Mouse (Mus musculus): ENCODE data around the gene F5. TPM values are rescaled to one million over a fixed set of nuclear protein-coding genes. Genes with fewer than 3 reads are reported as not detected.

F5 gene
- polyA plus RNA-seq, 1 experiment from 2014 or later, result 19.1 TPM

DNA sequence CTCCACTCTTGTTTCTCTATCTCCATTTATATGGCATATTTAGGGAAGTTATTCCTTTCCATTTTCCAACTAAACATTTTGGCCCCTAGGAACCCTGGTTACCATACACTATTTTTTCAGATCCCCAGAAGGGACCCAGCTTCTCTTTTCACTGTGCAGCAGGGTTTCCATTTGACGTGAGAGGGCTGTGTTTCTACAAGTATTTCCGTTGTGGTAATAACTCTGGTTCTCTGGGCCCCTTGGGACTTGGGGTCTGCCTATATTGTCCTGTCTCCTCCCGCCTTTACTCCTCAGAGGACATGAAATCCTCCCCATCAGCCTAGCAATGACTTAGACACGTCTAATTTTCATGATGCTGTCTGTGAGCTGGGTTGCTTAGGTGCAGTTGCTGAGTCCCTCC is 12.2 kb upstream of the F5 start:
- no peaks in the 10 kb centered on the region for H3K4me1 ChIP-seq (ENCODE audit: control insufficient read depth, low read depth, low read length)
- WGBS (ENCODE audit: insufficient replicate concordance), result 36% methylated on average over 4 of the region's 4 CpGs
- H3K27ac ChIP-seq (ENCODE audit: low read length), result no peak overlapping the region
- ATAC-seq (ENCODE audit: low read depth), result no peak
- no peaks in the 10 kb centered on the region for H3K36me3 ChIP-seq (ENCODE audit: control insufficient read depth, insufficient read depth)
- no peak overlapping the region for H3K4me2 ChIP-seq (ENCODE audit: low read depth, low read length)
- no peaks in the 10 kb centered on the region for H3K9me3 ChIP-seq (replicated peaks; ENCODE audit: control insufficient read depth, low read length)
- no peaks in the 10 kb centered on the region for H3K27me3 ChIP-seq (ENCODE audit: control insufficient read depth, insufficient read depth, low read depth, low read length)
- H3K4me3 ChIP-seq (ENCODE audit: low read depth, low read length), result no peak overlapping the region
- H3K9ac ChIP-seq (ENCODE audit: low read depth, low read length), result no peak overlapping the region

DNA sequence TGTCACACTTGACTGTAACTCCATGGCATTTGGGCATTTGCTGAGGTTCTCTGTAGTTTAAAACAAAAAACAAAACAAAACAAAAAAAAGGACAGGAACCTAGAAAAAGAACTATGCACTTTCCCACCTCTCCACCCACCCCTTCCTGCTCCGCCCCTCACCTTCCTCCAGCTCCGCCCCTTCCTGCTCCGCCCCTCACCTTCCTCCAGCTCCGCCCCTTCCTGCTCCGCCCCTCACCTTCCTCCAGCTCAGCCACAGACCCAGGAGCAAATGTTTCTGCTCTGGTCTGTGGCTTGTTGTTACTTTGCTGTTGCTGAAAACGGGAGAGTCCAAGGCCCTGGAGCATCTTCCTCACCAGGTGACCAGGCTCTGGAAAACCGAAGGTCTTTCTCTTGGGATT is 2.6 kb upstream of the F5 start:
- ATAC-seq (ENCODE audit: low read depth), result no peak
- H3K4me2 ChIP-seq (ENCODE audit: low read depth, low read length), result no peak overlapping the region
- H3K27ac ChIP-seq (ENCODE audit: low read length), result no peak overlapping the region
- H3K9ac ChIP-seq (ENCODE audit: low read depth, low read length), result no peak overlapping the region
- H3K4me3 ChIP-seq (ENCODE audit: low read depth, low read length), result no peak overlapping the region
- no peaks in the 10 kb centered on the region for H3K27me3 ChIP-seq (ENCODE audit: control insufficient read depth, insufficient read depth, low read depth, low read length)
- H3K36me3 ChIP-seq (ENCODE audit: control insufficient read depth, insufficient read depth), result no peaks in the 10 kb centered on the region
- WGBS (ENCODE audit: insufficient replicate concordance), result 79% methylated on average over 7 of the region's 7 CpGs
- H3K9me3 ChIP-seq (replicated peaks; ENCODE audit: control insufficient read depth, low read length), result no peaks in the 10 kb centered on the region
- no peaks in the 10 kb centered on the region; the same call in 1 of the 2 replicates for H3K4me1 ChIP-seq (ENCODE audit: control insufficient read depth, low read depth, low read length)

DNA sequence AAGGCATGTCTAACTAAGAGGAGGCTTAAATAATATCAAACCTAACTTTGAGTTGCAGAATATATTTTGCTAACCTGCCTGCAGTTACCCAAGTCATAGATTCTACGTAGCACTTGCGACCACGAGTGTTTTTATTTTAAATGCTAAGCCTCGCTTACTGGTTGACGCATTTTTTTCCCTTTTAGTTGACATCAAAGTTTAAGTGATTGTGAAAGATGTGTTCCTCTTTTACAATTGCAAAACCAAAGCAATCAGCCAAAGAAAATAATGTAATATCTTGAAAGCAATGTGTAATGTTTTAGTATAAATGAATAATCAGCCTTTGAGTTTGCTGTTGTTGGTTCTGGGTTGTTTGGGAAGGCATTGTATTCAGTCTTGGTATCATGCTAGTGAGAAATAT is 1.2 kb downstream of the F5 start:
- no peak overlapping the region; the same call in 1 of the 2 replicates for H3K9ac ChIP-seq (ENCODE audit: low read depth, low read length)
- H3K4me1 ChIP-seq (ENCODE audit: control insufficient read depth, low read depth, low read length), result no peaks in the 10 kb centered on the region; the same call in 1 of the 2 replicates
- H3K27ac ChIP-seq (ENCODE audit: low read length), result peak overlapping the region; percentile 60; the same call in 1 of the 2 replicates
- ATAC-seq (ENCODE audit: low read depth), result no peak
- H3K4me2 ChIP-seq (ENCODE audit: low read depth, low read length), result peak overlapping the region; percentile 40
- 49% methylated on average over 5 of the region's 5 CpGs for WGBS (ENCODE audit: insufficient replicate concordance)
- no peaks in the 10 kb centered on the region for H3K27me3 ChIP-seq (ENCODE audit: control insufficient read depth, insufficient read depth, low read depth, low read length)
- peak overlapping the region; percentile 55 for H3K4me3 ChIP-seq (ENCODE audit: low read depth, low read length)
- H3K9me3 ChIP-seq (replicated peaks; ENCODE audit: control insufficient read depth, low read length), result no peaks in the 10 kb centered on the region
- H3K36me3 ChIP-seq (ENCODE audit: control insufficient read depth, insufficient read depth), result no peaks in the 10 kb centered on the region

DNA sequence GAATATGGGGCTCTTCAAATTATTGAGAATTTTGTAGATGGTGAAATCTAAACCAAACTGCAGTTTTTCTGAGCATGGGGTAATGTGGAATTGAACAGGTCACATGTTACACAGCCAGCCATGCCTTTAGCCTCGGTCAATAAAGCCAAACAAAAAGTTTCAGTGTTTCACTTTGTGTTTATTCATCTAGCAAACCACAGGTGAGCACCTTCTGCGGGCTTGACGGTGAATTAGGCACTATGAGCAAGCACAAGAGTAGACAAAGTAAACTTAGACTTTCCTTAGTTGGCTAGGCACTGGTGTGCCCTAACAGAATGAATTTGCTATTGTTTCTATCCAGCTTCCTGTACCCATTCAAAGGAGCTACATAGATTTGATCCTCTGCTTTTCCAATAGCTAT is 3.3 kb downstream of the F5 start:
- no peak for ATAC-seq (ENCODE audit: low read depth)
- Histone ChIP-seq H3K27me3 (ENCODE audit: control insufficient read depth, insufficient read depth, low read depth, low read length) (no peaks in the 10 kb centered on the region), H3K4me2 (ENCODE audit: low read depth, low read length) (no peak overlapping the region), H3K9ac (ENCODE audit: low read depth, low read length) (no peak overlapping the region), H3K36me3 (ENCODE audit: control insufficient read depth, insufficient read depth) (no peaks in the 10 kb centered on the region), H3K4me1 (ENCODE audit: control insufficient read depth, low read depth, low read length) (no peaks in the 10 kb centered on the region; the same call in 1 of the 2 replicates), H3K27ac (ENCODE audit: low read length) (no peak overlapping the region), H3K4me3 (ENCODE audit: low read depth, low read length) (no peak overlapping the region), H3K9me3 (replicated peaks; ENCODE audit: control insufficient read depth, low read length) (no peaks in the 10 kb centered on the region)
- WGBS (ENCODE audit: insufficient replicate concordance), result 48% methylated on average over 3 of the region's 3 CpGs

DNA sequence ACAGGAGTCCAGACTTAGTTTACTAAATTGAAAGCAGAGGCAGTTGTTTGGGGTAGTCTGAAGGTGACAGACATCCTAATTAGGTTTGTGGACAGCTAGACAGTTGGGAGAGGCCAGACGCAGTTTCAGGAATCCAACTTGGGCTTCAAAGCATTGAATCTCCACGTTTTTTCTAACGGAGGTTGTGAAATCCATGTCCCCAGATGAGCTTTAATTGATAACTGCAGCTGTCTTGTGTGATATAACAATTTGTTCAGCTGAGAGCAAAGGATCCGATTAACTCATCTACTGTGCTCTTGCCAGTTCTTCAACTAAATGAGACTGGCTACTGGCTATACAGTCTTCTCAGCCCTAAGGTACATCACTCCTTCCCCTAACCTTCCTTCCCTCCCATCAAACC is 6.9 kb downstream of the F5 start:
- no peaks in the 10 kb centered on the region for H3K36me3 ChIP-seq (ENCODE audit: control insufficient read depth, insufficient read depth)
- no peak overlapping the region for H3K27ac ChIP-seq (ENCODE audit: low read length)
- no peaks in the 10 kb centered on the region; the same call in 1 of the 2 replicates for H3K4me1 ChIP-seq (ENCODE audit: control insufficient read depth, low read depth, low read length)
- no peaks in the 10 kb centered on the region for H3K27me3 ChIP-seq (ENCODE audit: control insufficient read depth, insufficient read depth, low read depth, low read length)
- no peaks in the 10 kb centered on the region for H3K9me3 ChIP-seq (replicated peaks; ENCODE audit: control insufficient read depth, low read length)
- no peak overlapping the region for H3K4me2 ChIP-seq (ENCODE audit: low read depth, low read length)
- H3K9ac ChIP-seq (ENCODE audit: low read depth, low read length), result no peak overlapping the region
- no peak overlapping the region for H3K4me3 ChIP-seq (ENCODE audit: low read depth, low read length)
- no peak for ATAC-seq (ENCODE audit: low read depth)
- 50% methylated on average over 4 of the region's 4 CpGs for WGBS (ENCODE audit: insufficient replicate concordance)

DNA sequence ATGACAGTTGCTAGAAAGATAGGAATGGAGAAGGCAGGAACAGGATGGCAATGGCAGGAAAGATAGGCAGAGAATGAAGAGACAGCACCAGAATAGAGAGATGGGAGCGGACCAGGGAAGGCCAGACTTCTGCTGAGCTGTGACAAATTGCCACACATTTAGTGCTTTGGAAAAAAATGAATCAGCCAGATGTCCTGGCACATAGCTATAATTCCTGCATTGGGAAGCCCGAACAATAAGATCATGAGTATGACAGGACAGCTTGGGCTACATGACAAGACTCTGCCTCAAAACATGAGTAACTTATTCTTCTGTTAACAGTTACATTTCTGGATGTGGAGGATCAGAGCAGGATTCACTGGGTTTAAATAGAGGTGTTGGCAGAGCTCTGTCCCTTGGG is 8.1 kb downstream of the F5 start:
- Histone ChIP-seq H3K9ac (ENCODE audit: low read depth, low read length) (no peak overlapping the region), H3K9me3 (replicated peaks; ENCODE audit: control insufficient read depth, low read length) (no peaks in the 10 kb centered on the region), H3K36me3 (ENCODE audit: control insufficient read depth, insufficient read depth) (no peaks in the 10 kb centered on the region), H3K4me3 (ENCODE audit: low read depth, low read length) (no peak overlapping the region), H3K4me1 (ENCODE audit: control insufficient read depth, low read depth, low read length) (no peaks in the 10 kb centered on the region; the same call in 1 of the 2 replicates), H3K27ac (ENCODE audit: low read length) (no peak overlapping the region), H3K4me2 (ENCODE audit: low read depth, low read length) (no peak overlapping the region), H3K27me3 (ENCODE audit: control insufficient read depth, insufficient read depth, low read depth, low read length) (no peaks in the 10 kb centered on the region)
- ATAC-seq (ENCODE audit: low read depth), result no peak
- WGBS (ENCODE audit: insufficient replicate concordance), result 64% methylated on average over 2 of the region's 2 CpGs

DNA sequence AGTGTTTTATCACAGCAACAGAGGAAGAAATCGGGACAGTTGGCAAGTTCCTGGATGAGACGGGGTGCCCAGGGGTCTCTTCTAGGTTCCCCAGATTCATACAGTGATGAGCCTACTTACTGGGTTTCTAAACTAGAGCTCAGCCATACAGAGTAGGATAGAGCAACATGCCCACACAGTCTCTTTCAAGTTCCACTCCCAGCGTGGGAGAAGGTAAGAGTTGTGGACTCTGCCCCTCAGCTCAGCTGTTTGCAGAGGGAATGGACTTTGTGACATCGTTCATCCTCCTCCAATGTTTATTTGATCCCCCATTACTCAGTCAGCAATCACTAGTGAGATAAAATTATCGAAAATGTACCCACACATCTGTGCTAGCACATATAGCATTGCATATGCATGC is 11.1 kb downstream of the F5 start:
- Histone ChIP-seq H3K36me3 (ENCODE audit: control insufficient read depth, insufficient read depth) (no peaks in the 10 kb centered on the region), H3K27ac (ENCODE audit: low read length) (peak overlapping the region; percentile 68)

DNA sequence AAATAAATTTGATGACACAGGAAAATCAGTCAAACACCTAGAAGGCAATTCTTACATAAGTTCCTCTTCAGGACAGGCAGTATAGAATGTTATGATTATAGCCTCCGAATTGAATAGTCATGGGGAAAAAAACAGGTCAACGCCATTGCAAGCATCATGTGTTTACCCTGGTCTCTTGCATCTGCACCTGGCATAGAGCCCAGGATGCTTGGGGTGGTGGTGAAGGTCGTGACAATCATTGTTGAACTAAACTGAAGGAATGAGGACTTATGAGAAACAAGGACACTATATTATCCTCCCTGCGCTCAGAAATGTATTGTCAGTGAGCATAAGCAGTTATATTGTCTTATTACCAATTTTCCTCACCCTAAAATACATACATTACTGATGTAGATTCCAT is 17.2 kb downstream of the F5 start:
- WGBS (ENCODE audit: insufficient replicate concordance), result 43% methylated on average over 4 of the region's 4 CpGs

More for the DNA sequence above, 11.1 kb downstream of the F5 start:
- WGBS (ENCODE audit: insufficient replicate concordance), result 47% methylated on average over 5 of the region's 5 CpGs
- Histone ChIP-seq H3K9ac (ENCODE audit: low read depth, low read length) (no peak overlapping the region), H3K4me3 (ENCODE audit: low read depth, low read length) (no peak overlapping the region), H3K4me1 (ENCODE audit: control insufficient read depth, low read depth, low read length) (no peaks in the 10 kb centered on the region; the same call in 1 of the 2 replicates), H3K9me3 (replicated peaks; ENCODE audit: control insufficient read depth, low read length) (no peaks in the 10 kb centered on the region), H3K4me2 (ENCODE audit: low read depth, low read length) (no peak overlapping the region), H3K27me3 (ENCODE audit: control insufficient read depth, insufficient read depth, low read depth, low read length) (no peaks in the 10 kb centered on the region)
- ATAC-seq (ENCODE audit: low read depth), result peak; percentile 93

DNA sequence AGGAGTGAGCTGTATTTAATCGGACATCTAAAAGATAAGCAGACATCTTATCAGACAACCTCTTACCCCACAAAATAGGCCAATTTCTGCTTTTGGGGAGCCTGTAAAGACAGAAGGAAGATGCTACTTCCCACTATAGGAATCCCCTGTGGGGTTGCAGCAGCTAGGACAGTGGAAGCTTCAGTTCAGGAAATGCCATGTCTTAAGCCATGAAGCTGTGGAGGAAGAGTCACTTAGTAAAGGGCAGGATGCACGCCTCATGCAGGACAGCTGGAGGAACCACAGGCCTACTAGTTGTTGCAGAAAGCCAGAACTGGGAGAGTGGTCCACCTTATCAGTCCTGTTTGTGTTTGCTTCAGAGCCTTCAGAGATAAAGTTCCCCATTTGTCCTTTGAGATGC is 18.8 kb downstream of the F5 start:
- H3K4me1 ChIP-seq (ENCODE audit: control insufficient read depth, low read depth, low read length), result no peaks in the 10 kb centered on the region; the same call in 1 of the 2 replicates
- 28% methylated on average over 2 of the region's 2 CpGs for WGBS (ENCODE audit: insufficient replicate concordance)
- H3K9me3 ChIP-seq (replicated peaks; ENCODE audit: control insufficient read depth, low read length), result no peaks in the 10 kb centered on the region
- H3K4me2 ChIP-seq (ENCODE audit: low read depth, low read length), result no peak overlapping the region
- H3K4me3 ChIP-seq (ENCODE audit: low read depth, low read length), result no peak overlapping the region
- no peak for ATAC-seq (ENCODE audit: low read depth)
- no peaks in the 10 kb centered on the region for H3K27me3 ChIP-seq (ENCODE audit: control insufficient read depth, insufficient read depth, low read depth, low read length)
- no peak overlapping the region for H3K9ac ChIP-seq (ENCODE audit: low read depth, low read length)
- H3K36me3 ChIP-seq (ENCODE audit: control insufficient read depth, insufficient read depth), result no peaks in the 10 kb centered on the region
- H3K27ac ChIP-seq (ENCODE audit: low read length), result no peak overlapping the region

More for the DNA sequence above, 17.2 kb downstream of the F5 start:
- H3K36me3 ChIP-seq (ENCODE audit: control insufficient read depth, insufficient read depth), result no peaks in the 10 kb centered on the region
- H3K27me3 ChIP-seq (ENCODE audit: control insufficient read depth, insufficient read depth, low read depth, low read length), result no peaks in the 10 kb centered on the region
- no peaks in the 10 kb centered on the region; the same call in 1 of the 2 replicates for H3K4me1 ChIP-seq (ENCODE audit: control insufficient read depth, low read depth, low read length)
- H3K27ac ChIP-seq (ENCODE audit: low read length), result no peak overlapping the region
- no peak overlapping the region for H3K4me3 ChIP-seq (ENCODE audit: low read depth, low read length)
- no peaks in the 10 kb centered on the region for H3K9me3 ChIP-seq (replicated peaks; ENCODE audit: control insufficient read depth, low read length)
- peak; percentile 53; the same call in 1 of the 2 replicates for ATAC-seq (ENCODE audit: low read depth)
- no peak overlapping the region for H3K9ac ChIP-seq (ENCODE audit: low read depth, low read length)
- no peak overlapping the region for H3K4me2 ChIP-seq (ENCODE audit: low read depth, low read length)
